Mouse (Mus musculus): Measurements from ENCODE around the gene Rasgef1a.

DNA sequence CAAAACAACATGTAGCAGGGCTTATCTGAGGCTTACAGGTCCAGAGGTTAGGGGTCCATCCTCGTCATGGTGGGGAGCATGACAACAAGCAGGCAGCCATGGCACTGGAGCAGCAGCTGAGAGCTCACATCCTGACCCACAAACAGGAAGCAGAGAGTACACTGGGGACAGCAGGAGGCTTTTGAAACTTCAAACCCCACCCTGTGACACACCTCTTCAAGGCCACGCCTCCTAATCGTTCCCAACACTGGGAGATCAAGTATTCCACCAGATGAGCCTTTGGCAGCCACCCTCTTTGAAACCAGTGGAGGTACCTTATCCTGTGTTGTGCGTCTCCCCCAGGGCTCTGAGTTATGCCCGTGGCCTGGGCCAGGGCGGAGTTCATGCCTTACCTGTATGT is 38.5 kb downstream of the Rasgef1a start:
- TF ChIP-seq GATA1 (IDR thresholded peaks at IDR 0.05; ENCODE audit: borderline replicate concordance, low read length): no peak
- TF ChIP-seq FLI1 (IDR thresholded peaks at IDR 0.05; ENCODE audit: low read length): no peak
